Mouse (Mus musculus) lung, adult 2 months (tissue): ENCODE measurements around the gene Psmb9. TPM values are rescaled to one million over a fixed set of nuclear protein-coding genes. Genes with fewer than 3 reads are reported as not detected.

ENCODE experiments used
- DNase-seq: peaks from one replicate; pipeline ENCODE4 v3.0.0; 2022
- H3K4me1 ChIP-seq: fragments of 200-500 bp; 2 replicates; pipeline ENCODE4 v1.6.1; 2011; ENCODE audit warnings: low read length; ENCODE audit not compliant: control insufficient read depth, insufficient read depth
- H3K4me3 ChIP-seq: fragments of 200-500 bp; replicated peaks from 2 replicates; pipeline ENCODE3; 2011; ENCODE audit warnings: low read depth, mild to moderate bottlenecking, control low read depth, low read length; ENCODE audit errors: extremely low read depth
- CTCF ChIP-seq: fragments of 200-500 bp; IDR thresholded peaks from 2 replicates; pipeline ENCODE4 v1.5.1; 2011; ENCODE audit warnings: mild to moderate bottlenecking, low read length, control low read depth; ENCODE audit not compliant: insufficient read depth
- POLR2A ChIP-seq: fragments of 200-500 bp; IDR thresholded peaks from 2 replicates; pipeline ENCODE4 v1.6.1; 2011; ENCODE audit warnings: low read depth, mild to moderate bottlenecking, control low read depth, low read length, borderline replicate concordance; ENCODE audit errors: extremely low read depth
- WGBS: fragments of 180-500 bp; shearing (Covaris S2); methylation state at CpG from one replicate; pipeline ENCODE4 v1.1.7; 2018; 5-methylcytosine and 5-hydroxymethylcytosine counted together
- polyA plus RNA-seq: library from polyadenylated mRNA; depleted of rRNA; stranded (reverse); fragments of >200 nt; gene quantifications from 2 replicates; pipeline ENCODE4 v1.2.3, GENCODE M21; 2012

Gene Psmb9
- polyA plus RNA-seq, 1 experiment: 83.8 TPM

- Histone ChIP-seq H3K4me1 (peaks cover 6% of the 10 kb centered on the region), H3K4me3 (peak overlapping the region; percentile 90)
- WGBS: 64% methylated on average over 12 of the region's 12 CpGs
- DNase-seq: no peak
- TF ChIP-seq POLR2A (no peak), CTCF (no peak)
Observed at GRCm38 (mm10) chr17:34199050-34199619, 11.6 kb upstream of the Psmb9 start.

- peak overlapping the region; percentile 90 for H3K4me3 ChIP-seq
- no peak for DNase-seq
- no peak for TF ChIP-seq CTCF
- no peak for TF ChIP-seq POLR2A
- 8% methylated on average over 11 of the region's 11 CpGs for WGBS
- peaks cover 3% of the 10 kb centered on the region for H3K4me1 ChIP-seq
Observed at GRCm38 (mm10) chr17:34198521-34198912, 11.0 kb upstream of the Psmb9 start.

DNA sequence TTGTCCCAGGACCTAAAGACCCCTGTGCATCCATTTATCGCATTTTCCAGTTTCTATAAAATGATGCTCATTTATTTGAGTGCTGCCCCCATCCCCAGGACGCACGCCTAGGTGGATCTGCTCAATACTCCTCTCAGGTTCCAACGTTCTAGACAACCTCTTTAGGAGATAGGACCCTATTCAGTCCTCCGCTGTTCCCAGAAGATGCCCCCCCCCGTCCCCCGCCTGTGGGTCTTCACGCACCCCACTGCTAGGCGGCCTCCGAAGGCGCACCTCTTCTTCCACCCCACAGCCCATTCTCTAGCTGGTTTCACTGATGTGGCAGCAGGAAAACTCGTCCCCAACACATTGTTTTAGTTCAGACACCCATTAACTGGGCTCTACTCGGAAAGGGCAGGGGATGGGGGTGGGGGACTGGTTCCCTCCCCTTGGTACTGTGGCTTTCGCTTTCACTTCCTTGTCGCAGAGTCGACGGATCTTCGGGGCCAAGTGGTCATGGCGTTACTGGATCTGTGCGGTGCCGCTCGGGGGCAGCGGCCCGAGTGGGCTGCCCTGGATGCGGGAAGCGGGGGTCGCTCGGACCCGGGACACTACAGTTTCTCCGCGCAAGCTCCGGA is 10.4 kb upstream of the Psmb9 start:
- H3K4me1 ChIP-seq: peaks cover 3% of the 10 kb centered on the region
- TF ChIP-seq POLR2A (peak; percentile 92; the same call in 1 of the 2 replicates), CTCF (no peak)
- peak; percentile 68 for DNase-seq
- WGBS: under 1% methylated on average over 32 of the region's 32 CpGs
- H3K4me3 ChIP-seq: peak overlapping the region; percentile 90

DNA sequence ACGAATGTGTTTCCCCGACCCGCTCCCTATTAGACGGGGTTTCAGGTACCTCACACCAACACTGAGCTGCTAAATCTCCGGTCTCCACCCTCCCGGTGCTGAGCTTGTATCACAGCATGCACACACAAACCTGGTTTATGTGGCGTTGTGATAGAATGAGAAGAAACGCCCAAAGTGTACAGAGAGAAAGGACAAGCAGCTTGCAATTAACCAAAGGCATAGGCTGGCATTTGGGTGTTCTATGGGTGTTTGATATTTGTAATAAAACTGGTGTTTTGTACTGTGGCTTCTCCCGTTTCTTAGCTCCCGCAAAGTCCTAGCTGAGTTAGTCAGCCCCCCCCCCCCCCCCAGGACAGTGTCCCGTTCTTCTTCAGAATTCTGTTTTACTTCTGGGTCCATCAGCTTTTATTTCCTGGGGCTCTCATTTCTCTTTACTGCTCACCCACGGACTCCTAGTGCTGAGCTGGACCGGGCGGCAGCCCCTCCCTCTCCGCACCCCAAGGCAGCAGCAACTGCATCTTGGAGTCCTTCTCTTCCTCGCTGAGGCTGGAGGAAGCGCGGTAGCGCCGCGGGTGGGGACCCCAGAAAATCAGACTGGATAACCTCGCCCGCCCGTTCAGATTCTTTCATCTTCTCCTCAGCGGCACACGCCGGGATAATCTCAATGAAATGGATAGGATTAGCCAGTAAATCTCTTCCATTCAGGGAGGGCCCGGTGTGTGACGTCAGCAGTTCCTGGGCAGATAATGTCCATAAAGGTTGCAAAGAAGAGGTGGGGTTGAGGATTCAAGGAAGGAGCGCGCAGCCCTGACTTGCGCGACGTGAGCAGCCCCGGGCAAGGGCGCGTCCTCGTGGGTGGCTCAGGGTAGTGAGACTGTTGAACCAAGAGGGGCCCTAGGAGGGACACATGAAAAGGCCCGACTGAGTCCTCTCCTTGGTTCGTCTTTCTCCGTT is 9.7 kb upstream of the Psmb9 start, which contains the start of gene Psmb8:
Gene Psmb8, plus strand, starts transcription at position 781 of the 954 bp plus-strand sequence.
- Histone ChIP-seq H3K4me1 (peaks cover 3% of the 10 kb centered on the region), H3K4me3 (peak within 1 kb of the TSS; percentile 90)
- WGBS: 14% methylated on average over 41 of the region's 41 CpGs
- peak; percentile 64; the same call in 1 of the 2 replicates for TF ChIP-seq POLR2A
- TF ChIP-seq CTCF: no peak
- peak; percentile 91 for DNase-seq

GRCm38 (mm10) chr17:34196491-34196890 is 8.9 kb upstream of the Psmb9 start:
- DNase-seq: no peak
- Histone ChIP-seq H3K4me1 (peaks cover 3% of the 10 kb centered on the region), H3K4me3 (no peak overlapping the region)
- TF ChIP-seq POLR2A: no peak
- no peak for TF ChIP-seq CTCF
- WGBS: 70% methylated on average over 12 of the region's 12 CpGs

DNA sequence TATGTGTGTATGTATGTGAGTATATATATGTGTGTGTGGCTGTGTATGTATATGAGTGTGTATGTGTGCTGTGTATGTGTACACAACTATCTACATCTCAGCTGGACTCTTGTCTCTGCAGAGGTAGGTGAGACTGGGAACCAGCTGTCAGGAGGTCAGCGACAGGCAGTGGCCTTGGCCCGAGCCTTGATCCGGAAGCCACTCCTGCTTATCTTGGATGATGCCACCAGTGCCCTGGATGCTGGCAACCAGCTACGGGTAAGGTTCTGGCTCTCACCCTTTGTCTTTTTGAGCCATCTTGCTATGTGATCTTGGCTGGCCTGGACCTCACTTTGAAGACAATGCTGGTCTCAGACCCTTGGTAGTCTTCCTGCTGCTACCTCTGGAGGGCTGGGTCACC is 7.2 kb upstream of the Psmb9 start:
- no peak for DNase-seq
- H3K4me1 ChIP-seq: peaks cover 3% of the 10 kb centered on the region
- WGBS: 83% methylated on average over 4 of the region's 4 CpGs
- no peak overlapping the region for H3K4me3 ChIP-seq
- TF ChIP-seq POLR2A (no peak), CTCF (no peak)

DNA sequence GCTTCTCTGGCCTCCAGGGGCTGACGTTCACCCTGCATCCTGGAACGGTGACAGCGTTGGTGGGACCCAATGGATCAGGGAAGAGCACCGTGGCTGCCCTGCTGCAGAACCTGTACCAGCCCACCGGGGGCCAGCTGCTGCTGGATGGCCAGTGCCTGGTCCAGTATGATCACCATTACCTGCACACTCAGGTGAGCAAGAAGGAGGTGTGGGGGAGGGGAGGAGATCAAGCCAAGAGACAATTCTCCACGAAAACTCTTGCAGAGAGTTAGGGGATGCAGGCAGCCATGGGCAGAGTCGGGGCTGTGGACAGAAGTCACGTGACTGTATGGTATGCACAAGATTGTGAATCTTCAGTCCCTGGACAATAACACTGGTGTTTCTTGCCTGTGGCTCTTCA is 5.9 kb upstream of the Psmb9 start:
- DNase-seq: no peak
- no peak for TF ChIP-seq POLR2A
- TF ChIP-seq CTCF: no peak
- H3K4me1 ChIP-seq: peaks cover 5% of the 10 kb centered on the region; the same call in 1 of the 2 replicates
- H3K4me3 ChIP-seq: no peak overlapping the region
- 64% methylated on average over 8 of the region's 8 CpGs for WGBS

GRCm38 (mm10) chr17:34192852-34193251 is 5.3 kb upstream of the Psmb9 start:
- 48% methylated on average over 16 of the region's 16 CpGs for WGBS
- no peak for DNase-seq
- TF ChIP-seq CTCF: no peak
- no peak for TF ChIP-seq POLR2A
- peaks cover 5% of the 10 kb centered on the region; the same call in 1 of the 2 replicates for H3K4me1 ChIP-seq
- H3K4me3 ChIP-seq: no peak overlapping the region

DNA sequence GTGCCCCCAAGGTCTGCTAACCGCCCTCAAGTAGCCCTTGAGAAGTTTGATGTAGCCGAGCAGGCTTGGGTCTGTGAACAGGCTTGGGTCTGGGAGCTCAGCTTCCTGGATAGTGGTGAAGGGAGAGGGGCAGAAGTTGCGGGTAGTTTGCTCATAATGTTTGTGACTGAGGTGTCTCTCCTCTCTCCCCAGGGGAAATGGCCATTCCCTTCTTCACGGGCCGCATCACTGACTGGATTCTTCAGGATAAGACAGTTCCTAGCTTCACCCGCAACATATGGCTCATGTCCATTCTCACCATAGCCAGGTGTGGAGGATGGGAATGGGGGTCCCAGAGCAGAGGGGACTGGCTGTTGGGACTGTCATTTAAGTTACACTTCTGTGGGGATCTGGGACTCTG is 1.4 kb upstream of the Psmb9 start:
- WGBS: 69% methylated on average over 6 of the region's 6 CpGs
- peaks cover 11% of the 10 kb centered on the region for H3K4me1 ChIP-seq
- H3K4me3 ChIP-seq: no peak overlapping the region
- DNase-seq: no peak
- no peak for TF ChIP-seq POLR2A
- no peak for TF ChIP-seq CTCF

DNA sequence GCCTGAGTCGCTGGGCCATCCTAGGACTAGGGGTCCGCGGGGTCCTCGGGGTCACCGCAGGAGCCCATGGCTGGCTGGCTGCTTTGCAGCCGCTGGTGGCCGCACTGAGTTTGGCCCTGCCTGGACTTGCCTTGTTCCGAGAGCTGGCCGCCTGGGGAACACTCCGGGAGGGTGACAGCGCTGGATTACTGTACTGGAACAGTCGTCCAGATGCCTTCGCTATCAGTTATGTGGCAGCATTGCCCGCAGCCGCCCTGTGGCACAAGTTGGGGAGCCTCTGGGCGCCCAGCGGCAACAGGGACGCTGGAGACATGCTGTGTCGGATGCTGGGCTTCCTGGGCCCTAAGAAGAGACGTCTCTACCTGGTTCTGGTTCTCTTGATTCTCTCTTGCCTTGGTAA is 446 bp upstream of the Psmb9 start:
- DNase-seq: no peak
- WGBS: 3% methylated on average over 20 of the region's 20 CpGs
- no peak for TF ChIP-seq POLR2A
- Histone ChIP-seq H3K4me1 (peaks cover 11% of the 10 kb centered on the region), H3K4me3 (peak overlapping the region; percentile 85)
